Mouse (Mus musculus): ENCODE results near the gene Trpm1. TPM values are rescaled to one million over a fixed set of nuclear protein-coding genes. Genes with fewer than 3 reads are reported as not detected.

The Trpm1 gene
- polyA plus RNA-seq, 1 experiment: not detected

- H3K27ac ChIP-seq (ENCODE audit: insufficient read depth, low read depth, low read length): no peak overlapping the region
- no peak for TF ChIP-seq CTCF (IDR thresholded peaks at IDR 0.05; ENCODE audit: low read depth, low read length)
- H3K4me3 ChIP-seq (ENCODE audit: insufficient read depth, low read length): no peak overlapping the region
- peaks cover 38% of the 10 kb centered on the region for H3K4me1 ChIP-seq (ENCODE audit: control insufficient read depth, insufficient read depth, low read length)
Measured at GRCm38 (mm10) chr7:64275518-64275917, 121.9 kb downstream of the Trpm1 start.

- no peak for TF ChIP-seq CTCF (IDR thresholded peaks at IDR 0.05; ENCODE audit: low read depth, low read length)
- H3K27ac ChIP-seq (ENCODE audit: insufficient read depth, low read depth, low read length): peak overlapping the region; percentile 55
Measured at GRCm38 (mm10) chr7:64276921-64277320, 123.3 kb downstream of the Trpm1 start.

GRCm38 (mm10) chr7:64278526-64278925 lies 124.9 kb downstream of the Trpm1 start:
- Histone ChIP-seq H3K4me3 (ENCODE audit: insufficient read depth, low read length) (no peak overlapping the region), H3K4me1 (ENCODE audit: control insufficient read depth, insufficient read depth, low read length) (peaks cover 47% of the 10 kb centered on the region), H3K27ac (ENCODE audit: insufficient read depth, low read depth, low read length) (peak overlapping the region; percentile 28; the same call in 1 of the 2 replicates)
- TF ChIP-seq CTCF (IDR thresholded peaks at IDR 0.05; ENCODE audit: low read depth, low read length): no peak
- no peak for TF ChIP-seq POLR2A (IDR thresholded peaks at IDR 0.05; ENCODE audit: borderline replicate concordance, low read depth, low read length)

More at GRCm38 (mm10) chr7:64276921-64277320, 123.3 kb downstream of the Trpm1 start:
- H3K4me1 ChIP-seq (ENCODE audit: control insufficient read depth, insufficient read depth, low read length): peaks cover 47% of the 10 kb centered on the region
- H3K4me3 ChIP-seq (ENCODE audit: insufficient read depth, low read length): no peak overlapping the region

DNA sequence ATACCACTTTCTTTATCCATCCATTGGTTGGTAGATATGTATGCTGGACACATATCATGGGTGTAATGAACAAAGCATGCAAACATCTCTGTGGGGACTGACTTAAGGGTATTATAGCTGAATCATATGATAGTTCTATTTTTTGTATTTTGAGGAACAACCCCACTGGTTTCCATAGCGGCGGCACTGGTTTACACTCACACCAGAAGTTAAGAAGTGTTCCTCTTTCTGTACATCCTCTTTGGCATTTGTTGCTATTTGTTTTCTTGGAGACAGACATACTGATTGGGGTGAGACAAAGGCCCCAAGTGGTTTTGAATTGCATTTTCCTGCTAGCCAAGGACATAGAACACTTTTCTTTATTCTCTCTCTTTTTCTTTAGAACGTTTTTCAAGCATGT lies 125.9 kb downstream of the Trpm1 start:
- Histone ChIP-seq H3K27ac (ENCODE audit: insufficient read depth, low read depth, low read length) (peak overlapping the region; percentile 97), H3K4me1 (ENCODE audit: control insufficient read depth, insufficient read depth, low read length) (peaks cover 44% of the 10 kb centered on the region), H3K4me3 (ENCODE audit: insufficient read depth, low read length) (no peak overlapping the region)
- no peak for TF ChIP-seq CTCF (IDR thresholded peaks at IDR 0.05; ENCODE audit: low read depth, low read length)
- no peak for TF ChIP-seq POLR2A (IDR thresholded peaks at IDR 0.05; ENCODE audit: borderline replicate concordance, low read depth, low read length)

DNA sequence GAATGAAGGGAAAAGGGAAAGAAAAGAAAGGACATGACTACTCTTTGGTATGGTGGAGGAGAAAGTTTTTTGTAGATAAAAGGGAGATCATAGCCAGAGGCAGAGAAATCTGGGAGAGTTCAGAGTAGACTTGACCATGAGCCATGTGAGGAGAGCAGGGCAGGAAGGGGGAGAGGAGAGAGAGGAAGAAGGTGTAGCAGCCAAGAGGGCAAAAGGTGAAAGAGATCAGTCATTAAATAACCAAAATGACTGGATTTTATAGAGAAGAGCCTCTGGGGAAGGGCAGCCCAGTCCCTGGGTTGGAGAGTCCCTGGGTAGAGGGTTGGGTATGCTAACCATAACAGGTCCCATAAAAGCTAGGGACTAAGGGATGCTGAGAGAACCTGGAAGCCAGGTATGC lies 132.9 kb downstream of the Trpm1 start:
- no peak for TF ChIP-seq POLR2A (IDR thresholded peaks at IDR 0.05; ENCODE audit: borderline replicate concordance, low read depth, low read length)
- no peak for TF ChIP-seq CTCF (IDR thresholded peaks at IDR 0.05; ENCODE audit: low read depth, low read length)
- Histone ChIP-seq H3K27ac (ENCODE audit: insufficient read depth, low read depth, low read length) (peak overlapping the region; percentile 42), H3K4me1 (ENCODE audit: control insufficient read depth, insufficient read depth, low read length) (peaks cover 24% of the 10 kb centered on the region), H3K4me3 (ENCODE audit: insufficient read depth, low read length) (peak overlapping the region; percentile 96)

GRCm38 (mm10) chr7:64287414-64288091 lies 133.9 kb downstream of the Trpm1 start, which contains the start of gene Mtmr10:
TSS of gene Mtmr10 (plus strand) at chr7:64287653.
- Histone ChIP-seq H3K27ac (ENCODE audit: insufficient read depth, low read depth, low read length) (peak within 1 kb of the TSS; percentile 80), H3K4me3 (ENCODE audit: insufficient read depth, low read length) (peak within 1 kb of the TSS; percentile 96), H3K4me1 (ENCODE audit: control insufficient read depth, insufficient read depth, low read length) (peaks cover 22% of the 10 kb centered on the region)
- no peak for TF ChIP-seq CTCF (IDR thresholded peaks at IDR 0.05; ENCODE audit: low read depth, low read length)
- TF ChIP-seq POLR2A (IDR thresholded peaks at IDR 0.05; ENCODE audit: borderline replicate concordance, low read depth, low read length): 0 out of 2 replicates have a peak, but pooled peaks have one; percentile 18

- Histone ChIP-seq H3K4me1 (ENCODE audit: control insufficient read depth, insufficient read depth, low read length) (peaks cover 22% of the 10 kb centered on the region), H3K27ac (ENCODE audit: insufficient read depth, low read depth, low read length) (no peak overlapping the region), H3K4me3 (ENCODE audit: insufficient read depth, low read length) (no peak overlapping the region)
- no peak for TF ChIP-seq POLR2A (IDR thresholded peaks at IDR 0.05; ENCODE audit: borderline replicate concordance, low read depth, low read length)
Measured at GRCm38 (mm10) chr7:64289416-64289815, 135.8 kb downstream of the Trpm1 start.

DNA sequence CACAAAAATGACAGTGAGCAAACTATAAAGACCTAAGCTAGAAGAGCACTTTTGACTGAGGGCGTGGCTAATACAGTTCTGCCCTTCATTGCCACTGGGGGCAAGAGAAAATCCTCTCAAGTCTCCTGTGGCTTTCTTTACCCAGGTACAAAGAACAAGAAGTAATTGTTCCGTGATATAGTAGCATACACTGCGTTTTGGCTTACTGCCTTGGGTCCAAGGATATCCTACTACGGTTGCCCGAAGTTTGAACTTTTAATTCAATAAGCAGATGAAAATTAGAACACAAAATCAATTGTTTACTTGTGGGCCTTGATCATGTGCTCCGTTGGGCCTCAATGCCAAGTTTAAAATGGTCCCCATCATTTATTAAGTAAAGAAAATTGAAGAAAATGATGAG lies 136.8 kb downstream of the Trpm1 start:
- Histone ChIP-seq H3K4me1 (ENCODE audit: control insufficient read depth, insufficient read depth, low read length) (peaks cover 19% of the 10 kb centered on the region), H3K27ac (ENCODE audit: insufficient read depth, low read depth, low read length) (no peak overlapping the region), H3K4me3 (ENCODE audit: insufficient read depth, low read length) (no peak overlapping the region)
- TF ChIP-seq POLR2A (IDR thresholded peaks at IDR 0.05; ENCODE audit: borderline replicate concordance, low read depth, low read length) (no peak), CTCF (IDR thresholded peaks at IDR 0.05; ENCODE audit: low read depth, low read length) (no peak)

DNA sequence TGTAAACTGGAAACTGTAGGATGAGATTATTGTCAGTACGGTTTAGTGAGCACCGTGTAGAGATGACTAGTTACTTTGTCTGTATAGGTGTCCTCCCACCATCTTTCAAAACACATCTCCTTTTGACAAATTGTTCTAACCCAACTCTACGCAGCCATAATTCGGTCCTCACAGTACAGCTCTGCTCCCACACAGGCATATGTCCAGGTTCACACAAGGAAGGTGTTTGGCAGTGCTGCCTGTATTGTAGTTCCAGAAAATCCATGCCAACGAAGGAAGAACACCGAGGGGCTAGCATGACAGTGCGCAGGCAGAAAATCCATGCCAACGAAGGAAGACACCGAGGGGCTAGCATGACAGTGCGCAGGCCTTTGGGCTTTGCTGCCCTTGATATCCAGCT lies 138.1 kb downstream of the Trpm1 start:
- no peak for TF ChIP-seq POLR2A (IDR thresholded peaks at IDR 0.05; ENCODE audit: borderline replicate concordance, low read depth, low read length)
- no peak for TF ChIP-seq CTCF (IDR thresholded peaks at IDR 0.05; ENCODE audit: low read depth, low read length)
- H3K4me3 ChIP-seq (ENCODE audit: insufficient read depth, low read length): no peak overlapping the region
- H3K4me1 ChIP-seq (ENCODE audit: control insufficient read depth, insufficient read depth, low read length): peaks cover 11% of the 10 kb centered on the region
- H3K27ac ChIP-seq (ENCODE audit: insufficient read depth, low read depth, low read length): no peak overlapping the region

DNA sequence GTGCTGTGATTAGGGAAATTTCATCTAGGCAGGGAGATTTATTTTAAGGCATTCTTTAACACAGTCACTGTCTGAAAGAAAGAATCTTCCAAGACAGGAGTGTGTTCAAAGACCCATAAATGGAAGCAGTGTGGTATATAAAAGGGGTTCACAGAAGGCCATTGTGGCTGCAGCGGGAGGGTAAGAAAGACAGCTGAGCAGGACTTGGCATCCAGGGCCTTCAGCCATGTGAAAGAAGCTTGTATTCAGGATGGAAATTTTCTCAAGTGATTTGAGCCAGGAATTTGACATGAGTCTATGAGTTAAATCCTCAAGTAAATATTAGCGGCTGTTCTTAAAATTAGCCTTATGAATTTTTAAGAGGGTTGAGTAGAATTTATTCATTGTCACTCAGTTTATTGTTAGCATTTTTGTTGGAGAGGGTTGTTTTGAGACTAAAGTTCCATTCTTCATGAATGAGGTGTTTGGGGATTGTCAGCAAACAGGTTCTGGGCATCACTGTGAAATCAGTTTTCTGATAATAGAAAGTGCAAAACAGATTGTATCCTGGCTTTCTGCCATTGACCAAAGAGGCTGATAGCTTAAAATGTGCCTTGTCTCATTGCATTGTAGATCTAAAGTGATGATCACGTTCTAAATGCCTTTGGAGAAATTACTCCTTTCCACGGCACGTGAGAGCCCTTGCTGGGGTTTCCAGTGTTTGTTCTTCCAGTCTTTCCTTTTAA lies 142.8 kb downstream of the Trpm1 start:
- H3K4me3 ChIP-seq (ENCODE audit: insufficient read depth, low read length): no peak overlapping the region
- no peak for TF ChIP-seq POLR2A (IDR thresholded peaks at IDR 0.05; ENCODE audit: borderline replicate concordance, low read depth, low read length)
- no peak for TF ChIP-seq CTCF (IDR thresholded peaks at IDR 0.05; ENCODE audit: low read depth, low read length)

More for the DNA sequence above, 142.8 kb downstream of the Trpm1 start:
- no peaks in the 10 kb centered on the region for H3K4me1 ChIP-seq (ENCODE audit: control insufficient read depth, insufficient read depth, low read length)
- no peak overlapping the region for H3K27ac ChIP-seq (ENCODE audit: insufficient read depth, low read depth, low read length)

Data from bone marrow macrophage, adult 2 months (primary cell).